Mouse (Mus musculus) thymus, adult 2 months (tissue): ENCODE data around the gene Fras1.

Experiments
- CTCF ChIP-seq: fragments of 200-500 bp; IDR thresholded peaks from 2 replicates; pipeline ENCODE4 v1.5.1; 2012; ENCODE audit warnings: mild to moderate bottlenecking, control low read depth, low read length, moderate library complexity, borderline replicate concordance; ENCODE audit not compliant: control insufficient read depth, poor library complexity, insufficient read depth; ENCODE audit errors: extremely low read depth
- POLR2A ChIP-seq: fragments of 200-500 bp; IDR thresholded peaks from 2 replicates; pipeline ENCODE4 v1.6.1; 2012; ENCODE audit warnings: mild to moderate bottlenecking, low read length, control low read depth, moderate library complexity; ENCODE audit not compliant: control insufficient read depth, poor library complexity, insufficient read depth; ENCODE audit errors: extremely low read depth

DNA sequence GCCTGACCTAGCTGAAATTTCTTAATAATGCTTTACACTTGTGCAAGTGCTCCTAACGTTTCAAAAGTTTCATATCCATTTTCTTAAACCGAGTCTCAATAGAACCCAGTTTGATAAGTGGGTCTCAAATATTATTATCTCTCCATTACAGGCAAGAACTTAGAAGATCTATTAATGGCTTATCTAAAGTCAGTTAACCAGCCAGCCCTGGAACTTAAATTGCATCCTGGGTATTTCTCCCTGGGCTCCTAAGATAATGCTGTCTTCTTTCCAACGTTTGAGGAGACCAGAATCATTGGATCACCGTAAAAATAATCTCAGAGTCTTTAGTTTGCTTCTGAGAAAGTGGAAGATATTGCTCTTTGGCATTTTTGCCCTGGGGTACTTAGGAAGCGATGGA, 8.2 kb upstream of the Fras1 start:
- TF ChIP-seq POLR2A (no peak), CTCF (no peak)
